Mouse (Mus musculus): ENCODE results near the gene Cdh13.

DNA sequence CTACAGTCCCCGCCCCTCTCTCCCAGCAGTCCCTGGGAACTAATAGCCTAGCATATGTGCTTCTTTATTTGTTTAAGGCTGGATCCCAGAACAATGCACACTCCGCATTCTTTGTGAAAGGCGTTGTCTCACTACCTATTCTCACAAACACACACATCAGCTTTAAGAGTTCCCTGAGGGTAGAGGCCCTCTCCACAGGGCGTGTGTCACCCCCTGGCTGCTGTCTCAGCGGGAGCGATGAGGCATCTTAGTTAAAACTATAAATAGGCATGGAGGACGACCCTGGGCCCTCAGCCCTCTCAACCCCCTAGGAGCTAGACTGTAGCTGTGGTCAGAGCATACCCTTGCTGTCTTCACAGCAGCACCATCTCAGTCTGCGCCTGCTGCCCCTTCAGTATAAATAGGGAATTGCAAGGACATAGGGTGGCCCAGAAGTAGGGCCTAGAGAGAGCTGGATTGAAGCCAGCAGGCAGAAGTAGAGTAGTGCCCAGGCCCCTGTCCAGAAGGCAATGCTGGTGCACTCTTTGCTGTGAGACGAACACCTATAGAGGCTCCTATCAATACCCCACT is 738.9 kb downstream of the Cdh13 start:
- no peak for TF ChIP-seq POLR2A (IDR thresholded peaks at IDR 0.05; ENCODE audit: borderline replicate concordance, insufficient read depth, low read length)
- TF ChIP-seq CTCF (IDR thresholded peaks at IDR 0.05; ENCODE audit: borderline replicate concordance, insufficient read depth, low read depth, low read length), result no peak
